Mouse (Mus musculus) olfactory bulb, adult 2 months (tissue): ENCODE measurements at regions not wholly inside any gene's neighbourhood (a gene's known extent, or its start where the extent isn't known, plus 50 kb on each side); places are given as distances from the start of the nearest gene placed in this dataset.

Source experiments
- CTCF ChIP-seq: fragments of 200-500 bp; IDR thresholded peaks from 2 replicates; pipeline ENCODE4 v1.5.1; 2012; ENCODE audit warnings: low read depth, mild to moderate bottlenecking, low read length, moderate library complexity; ENCODE audit not compliant: insufficient read depth
- POLR2A ChIP-seq: fragments of 200-500 bp; IDR thresholded peaks from 2 replicates; pipeline ENCODE4 v1.6.1; 2012; ENCODE audit warnings: mild to moderate bottlenecking, low read depth, low read length, moderate library complexity; ENCODE audit not compliant: insufficient read depth

- no peak for TF ChIP-seq POLR2A
- no peak for TF ChIP-seq CTCF
Measured at GRCm38 (mm10) chr4:105908281-105908680, 118.6 kb downstream of the Gm12728 start.
